34 mouse cellular contexts compared by ENCODE assay signal in genomic region chr2:181111665-181112064, GRCm38 (mm10). TPM values are rescaled to one million over a fixed set of nuclear protein-coding genes. Genes with fewer than 3 reads are reported as not detected.
A peak's percentile ranks its signal among the peaks of the same experiment; 100 is the strongest.
DNase-seq lines count a peak whose midpoint lies in the region; TF ChIP-seq lines count a peak whose summit lies in the region.
"Had no signal": no experiment of that assay in that cellular context is flagged by ENCODE, and none has a peak within 500 bp of the region (broad histone marks: within the 10 kb centered on the region; RNA-seq: fewer than 3 reads in every experiment).

No protein-coding gene starts in this region.

- intact Hi-C loops in heart, adult 2 months (cut with DNase I): no loop called here
- intact Hi-C loops in left cerebral cortex, adult 2 months (cut with DNase I): no loop called here

- no peaks in the 10 kb centered on the region for H3K79me2 ChIP-seq in heart, adult 2 months (replicated peaks; ENCODE audit: control insufficient read depth, insufficient read depth, low read length)

- no peak overlapping the region for H3K9ac ChIP-seq in heart, adult 2 months (ENCODE audit: low read depth, low read length)
- H3K9ac ChIP-seq in ES-Bruce4 (ENCODE audit: low read depth, poor library complexity, severe bottlenecking): no peak overlapping the region
- H3K9ac ChIP-seq: forebrain, embryonic 13.5 days; heart, embryonic 13.5 days; hindbrain, embryonic 14.5 days; limb, embryonic 15.5 days; midbrain, embryonic 13.5 days had no signal

- H3K9me3 ChIP-seq in heart, embryonic 10.5 days: no peaks in the 10 kb centered on the region
- H3K9me3 ChIP-seq in ES-Bruce4 (replicated peaks; ENCODE audit: control insufficient read depth, insufficient read depth, low read length, poor library complexity, severe bottlenecking): no peaks in the 10 kb centered on the region
- H3K9me3 ChIP-seq: forebrain, embryonic 13.5 days; heart, embryonic 13.5 days; limb, embryonic 10.5 days; limb, embryonic 15.5 days; midbrain, embryonic 13.5 days had no signal

- TF ChIP-seq CTCF in heart, adult 2 months (IDR thresholded peaks at IDR 0.05): peak; percentile 48
- peak; percentile 20 for TF ChIP-seq CTCF in left cerebral cortex, adult 2 months (IDR thresholded peaks at IDR 0.05)
- peak; percentile 37 for TF ChIP-seq CTCF in ES-Bruce4 (IDR thresholded peaks at IDR 0.05; ENCODE audit: low read depth, low read length)

- no peak overlapping the region for H3K27ac ChIP-seq in heart, adult 2 months
- no peak overlapping the region for H3K27ac ChIP-seq in heart, embryonic 10.5 days
- no peak overlapping the region for H3K27ac ChIP-seq in left cerebral cortex, adult 2 months
- H3K27ac ChIP-seq in ES-Bruce4 (ENCODE audit: insufficient read depth, low read length): no peak overlapping the region
- H3K27ac ChIP-seq: forebrain, embryonic 13.5 days; heart, embryonic 13.5 days; hindbrain, embryonic 14.5 days; limb, embryonic 10.5 days; limb, embryonic 15.5 days; midbrain, embryonic 13.5 days had no signal

- no peaks in the 10 kb centered on the region for H3K4me1 ChIP-seq in heart, adult 2 months (ENCODE audit: control insufficient read depth, insufficient read depth, low read length)
- H3K4me1 ChIP-seq in heart, embryonic 10.5 days: no peaks in the 10 kb centered on the region
- H3K4me1 ChIP-seq in ES-Bruce4 (ENCODE audit: control insufficient read depth, insufficient read depth, low read length): no peaks in the 10 kb centered on the region
- H3K4me1 ChIP-seq: heart, embryonic 13.5 days; limb, embryonic 10.5 days; limb, embryonic 15.5 days had no signal

- 90% methylated on average over 1 of the region's 1 CpGs for WGBS in heart, adult 2 months
- 73% methylated on average over 1 of the region's 1 CpGs for WGBS in heart, embryonic 10.5 days

- TF ChIP-seq EP300 in heart, adult 2 months (IDR thresholded peaks at IDR 0.05; ENCODE audit: insufficient read depth, low read depth, low read length): no peak
- TF ChIP-seq EP300 in ES-Bruce4 (IDR thresholded peaks at IDR 0.05; ENCODE audit: insufficient read depth, low read depth, low read length): no peak

- DNase-seq in heart, adult 2 months: no peak
- no peak for DNase-seq in heart, embryonic 10.5 days (ENCODE audit: low spot score)
- DNase-seq in left cerebral cortex, adult 2 months (ENCODE audit: extremely low spot score in 1 of 2, low spot score in 2 of 2): no peak
- DNase-seq in left cerebral cortex, adult 18-20 months (ENCODE audit: low spot score in 2 of 2): no peak
- DNase-seq in 416B (ENCODE audit: low read depth): peak; percentile 10
- DNase-seq in embryo, embryonic 10 days (ENCODE audit: low spot score): no peak
- DNase-seq in cerebellum, adult 18-20 months: no peak
- DNase-seq: adrenal gland, adult 2 months; adrenal gland, postnatal 36 days; B cell, adult 2 months; cerebellum, adult 8-10 months; cerebellum, postnatal 25 days; gastrocnemius, postnatal 36 days; heart, adult 18-20 months; heart, postnatal 10 days; kidney, adult 8-10 months; kidney, postnatal 10 days; lung, postnatal 36 days; right cerebral cortex, postnatal 4 days; thymus, postnatal 4 days had no signal

- H3K4me3 ChIP-seq in heart, adult 2 months: no peak overlapping the region
- no peak overlapping the region for H3K4me3 ChIP-seq in heart, embryonic 10.5 days
- no peak overlapping the region for H3K4me3 ChIP-seq in left cerebral cortex, adult 2 months
- H3K4me3 ChIP-seq in ES-Bruce4 (ENCODE audit: low read depth, low read length): no peak overlapping the region
- H3K4me3 ChIP-seq: forebrain, embryonic 13.5 days; heart, embryonic 13.5 days; limb, embryonic 10.5 days; limb, embryonic 15.5 days; midbrain, embryonic 13.5 days had no signal

- no peaks in the 10 kb centered on the region; the same call in 1 of the 2 replicates for H3K27me3 ChIP-seq in heart, adult 2 months (ENCODE audit: control insufficient read depth, insufficient read depth, low read length)
- peaks cover 33% of the 10 kb centered on the region for H3K27me3 ChIP-seq in heart, embryonic 10.5 days (ENCODE audit: insufficient read depth, poor library complexity, severe bottlenecking)
- no peaks in the 10 kb centered on the region for H3K27me3 ChIP-seq in ES-Bruce4 (ENCODE audit: control insufficient read depth, insufficient read depth, low read length, poor library complexity, severe bottlenecking)
- H3K27me3 ChIP-seq: forebrain, embryonic 13.5 days; limb, embryonic 15.5 days; midbrain, embryonic 13.5 days had no signal

- TF ChIP-seq POLR2A in heart, adult 2 months (IDR thresholded peaks at IDR 0.05; ENCODE audit: insufficient read depth, low read depth, low read length): no peak
- no peak for TF ChIP-seq POLR2A in ES-Bruce4 (IDR thresholded peaks at IDR 0.05; ENCODE audit: insufficient read depth, low read length)

- no peaks in the 10 kb centered on the region for H3K36me3 ChIP-seq in heart, adult 2 months (ENCODE audit: control insufficient read depth, insufficient read depth, low read length)
- no peaks in the 10 kb centered on the region for H3K36me3 ChIP-seq in heart, embryonic 10.5 days
- no peaks in the 10 kb centered on the region for H3K36me3 ChIP-seq in ES-Bruce4 (ENCODE audit: control insufficient read depth, insufficient read depth, low read length, poor library complexity, severe bottlenecking)
- H3K36me3 ChIP-seq: heart, embryonic 13.5 days; limb, embryonic 10.5 days; limb, embryonic 15.5 days had no signal

RNA-seq across cellular contexts. Expression of gene Kcnq2, which starts 23.4 kb away (rescaled TPM):
- total RNA-seq in heart, adult 2 months (2021): under 1 TPM in 1 of 2 experiments, not detected in 1; 0.05 TPM
- polyA plus RNA-seq in heart, adult 2 months (2012; rRNA removed): 0.23 TPM in 2 replicates
- polyA plus RNA-seq in heart, embryonic 10.5 days (2016; fragmentation: Nextera tagmentation; extraction: Ambion mirVana): 0.07 and 0.50 TPM in 2 replicates
- total RNA-seq in left cerebral cortex, adult 2 months (2021): 100 to 1,000 TPM; 275 to 280 TPM
- 100 to 1,000 TPM; 264 to 274 TPM for total RNA-seq in left cerebral cortex, adult 18-20 months (2021)
- 0.76 and 1.0 TPM in 2 replicates for polyA plus RNA-seq in ES-Bruce4 (2011; ENCODE audit: insufficient read depth, insufficient read length, low read depth, missing spikeins)
- total RNA-seq: gastrocnemius, postnatal 36 days; heart, postnatal 10 days; hematopoietic stem cell, adult 5-6 weeks; megakaryocyte, adult 5-6 weeks; neutrophil, adult 5-6 weeks had no signal
- polyA plus RNA-seq: activated CD4-positive, CD25-positive, alpha-beta regulatory T cell, adult 4 months; spleen, adult 2 months had no signal

RNA-seq across cellular contexts. Expression of gene Eef1a2, which starts 45.1 kb away (rescaled TPM):
- total RNA-seq in heart, adult 2 months (2021): 1,000 to 10,000 TPM; 1,434 to 1,646 TPM
- polyA plus RNA-seq in heart, adult 2 months (2012; rRNA removed): 1,031 and 1,150 TPM in 2 replicates
- 0.95 and 2.6 TPM in 2 replicates for polyA plus RNA-seq in heart, embryonic 10.5 days (2016; fragmentation: Nextera tagmentation; extraction: Ambion mirVana)
- 1,000 to 10,000 TPM; 1,380 to 1,388 TPM for total RNA-seq in left cerebral cortex, adult 2 months (2021)
- 1,000 to 10,000 TPM; 1,361 to 1,429 TPM for total RNA-seq in left cerebral cortex, adult 18-20 months (2021)
- 0.43 TPM in 1 of 2 replicates, not detected in the other for polyA plus RNA-seq in ES-Bruce4 (2011; ENCODE audit: insufficient read depth, insufficient read length, low read depth, missing spikeins)
- total RNA-seq: hematopoietic stem cell, adult 5-6 weeks; megakaryocyte, adult 5-6 weeks; neutrophil, adult 5-6 weeks had no signal
- polyA plus RNA-seq: activated CD4-positive, CD25-positive, alpha-beta regulatory T cell, adult 4 months; limb, embryonic 10.5 days; limb, embryonic 15.5 days; liver, embryonic 16.5 days; thymus, postnatal 0 days had no signal

Comparison
In these comparisons a context has a peak if more than half of its experiments do, and no peak if none do; other contexts are left out.
1. RNA of gene Kcnq2, which starts 23.4 kb away (total RNA-seq): 275 to 280 TPM in left cerebral cortex, adult 2 months and 264 to 274 TPM in left cerebral cortex, adult 18-20 months; 0.05 TPM in heart, adult 2 months; every median in the first group is over 100 times any median in the second.
2. Peak in every context shown above with its lines, with median percentiles within 50 percentile points of each other: CTCF ChIP-seq.